Mouse (Mus musculus): ENCODE measurements around the gene Snx27. TPM values are rescaled to one million over a fixed set of nuclear protein-coding genes. Genes with fewer than 3 reads are reported as not detected.

Gene Snx27
- polyA plus RNA-seq, 1 experiment: 55.9 TPM

DNA sequence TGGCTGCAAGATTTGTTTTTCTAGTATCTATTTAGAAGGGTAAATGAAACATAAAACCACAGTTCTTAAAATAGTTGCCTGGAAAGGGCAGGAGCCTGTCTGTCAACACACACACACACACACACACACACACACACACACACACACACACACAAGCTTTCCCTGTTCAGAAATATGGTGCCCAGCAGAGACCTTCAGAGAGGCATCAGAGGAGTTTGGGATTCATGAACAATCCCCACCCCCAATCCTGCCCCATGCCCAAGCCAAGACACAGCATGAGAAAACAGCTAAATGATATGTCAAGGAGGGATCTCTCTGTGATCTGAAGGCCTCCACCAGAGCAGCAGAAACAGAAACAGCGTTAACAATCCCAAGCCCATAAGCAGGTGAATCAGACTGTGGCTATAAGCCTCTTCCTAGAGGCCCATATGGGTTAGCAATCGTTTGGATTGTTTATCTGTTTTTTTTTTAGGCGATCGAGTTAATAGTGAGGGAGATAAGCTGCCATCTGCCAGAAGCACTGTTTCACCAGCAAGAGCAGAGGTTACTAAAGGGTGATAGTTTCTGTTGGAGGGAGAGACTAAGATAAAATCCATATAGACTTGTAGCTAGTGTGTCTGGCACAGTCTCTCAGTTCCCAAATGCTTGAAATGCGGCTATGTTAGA is 108.8 kb downstream of the Snx27 start:
- TF ChIP-seq POLR2A (IDR thresholded peaks at IDR 0.05; ENCODE audit: borderline replicate concordance, insufficient read depth, low read length) (no peak), CTCF (IDR thresholded peaks at IDR 0.05; ENCODE audit: borderline replicate concordance, insufficient read depth, low read depth, low read length) (no peak)
- Histone ChIP-seq H3K4me3 (replicated peaks; ENCODE audit: insufficient read depth, low read depth, low read length) (no peak overlapping the region), H3K4me1 (ENCODE audit: control insufficient read depth, insufficient read depth, low read length) (peaks cover 17% of the 10 kb centered on the region), H3K27me3 (ENCODE audit: control insufficient read depth, insufficient read depth, low read length) (no peaks in the 10 kb centered on the region), H3K27ac (ENCODE audit: insufficient read depth, low read length) (no peak overlapping the region)
- DNase-seq: no peak
- 29% methylated on average over 5 of the region's 5 CpGs for WGBS

DNA sequence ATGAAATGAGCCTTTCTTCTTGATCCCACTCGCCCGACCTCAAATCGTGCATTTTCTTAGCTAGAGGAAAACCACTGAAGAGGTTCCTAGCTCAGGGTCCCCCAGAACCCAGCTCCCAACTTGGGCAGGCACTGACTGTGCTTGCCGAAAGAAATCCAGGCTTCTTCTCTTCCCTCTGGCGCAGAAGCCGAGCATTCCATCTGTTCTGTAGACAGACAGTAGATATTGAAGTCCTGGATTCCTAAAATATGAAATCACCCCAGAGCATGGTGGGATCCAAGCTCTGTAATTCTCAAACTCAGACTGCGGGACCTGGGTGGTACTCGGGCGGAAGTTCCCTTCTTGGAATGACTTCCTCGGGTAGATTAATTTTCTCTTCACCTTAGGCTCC is 109.4 kb downstream of the Snx27 start:
- no peak overlapping the region for H3K4me3 ChIP-seq (replicated peaks; ENCODE audit: insufficient read depth, low read depth, low read length)
- WGBS: 46% methylated on average over 10 of the region's 10 CpGs
- TF ChIP-seq CTCF (IDR thresholded peaks at IDR 0.05; ENCODE audit: borderline replicate concordance, insufficient read depth, low read depth, low read length): no peak
- TF ChIP-seq POLR2A (IDR thresholded peaks at IDR 0.05; ENCODE audit: borderline replicate concordance, insufficient read depth, low read length): no peak
- H3K4me1 ChIP-seq (ENCODE audit: control insufficient read depth, insufficient read depth, low read length): peaks cover 17% of the 10 kb centered on the region
- DNase-seq: peak in 1 of 2 experiments; percentile 19
- no peak overlapping the region for H3K27ac ChIP-seq (ENCODE audit: insufficient read depth, low read length)
- H3K27me3 ChIP-seq (ENCODE audit: control insufficient read depth, insufficient read depth, low read length): no peaks in the 10 kb centered on the region

DNA sequence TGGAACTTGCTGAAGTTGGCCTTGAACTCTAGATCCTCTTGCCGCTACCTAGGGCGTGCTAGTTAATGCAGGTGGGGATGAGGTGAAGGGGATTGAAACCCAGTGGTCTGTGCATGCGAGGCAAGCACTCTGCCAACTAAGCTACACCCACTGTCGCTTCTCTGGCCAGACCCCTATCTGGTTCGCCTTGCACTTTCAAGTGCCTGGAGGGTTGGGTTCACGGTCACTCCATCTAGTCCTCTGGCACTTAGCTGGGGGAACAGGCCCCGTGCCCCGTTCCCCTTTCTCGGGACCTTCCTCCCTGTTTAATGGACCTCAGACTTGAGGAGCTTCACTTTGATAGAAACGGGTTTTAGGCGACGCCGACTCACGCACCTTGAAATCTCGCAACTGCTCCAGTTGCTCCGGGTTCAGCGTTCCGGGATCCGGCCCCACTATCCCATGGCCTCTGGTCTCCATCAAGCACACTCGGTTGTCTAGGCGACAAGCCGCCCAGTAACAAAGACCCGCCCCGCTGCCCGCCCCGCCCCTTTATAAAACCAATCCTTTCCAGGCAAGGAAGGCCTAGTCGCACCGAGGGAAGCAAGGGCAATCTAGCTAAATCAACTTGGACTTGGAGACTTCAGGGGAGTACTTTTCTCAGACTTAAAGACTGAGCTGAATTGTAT is 109.9 kb downstream of the Snx27 start:
- H3K27me3 ChIP-seq (ENCODE audit: control insufficient read depth, insufficient read depth, low read length): no peaks in the 10 kb centered on the region
- peaks cover 17% of the 10 kb centered on the region for H3K4me1 ChIP-seq (ENCODE audit: control insufficient read depth, insufficient read depth, low read length)
- 18% methylated on average over 28 of the region's 28 CpGs for WGBS
- TF ChIP-seq POLR2A (IDR thresholded peaks at IDR 0.05; ENCODE audit: borderline replicate concordance, insufficient read depth, low read length) (no peak), CTCF (IDR thresholded peaks at IDR 0.05; ENCODE audit: borderline replicate concordance, insufficient read depth, low read depth, low read length) (no peak)
- H3K27ac ChIP-seq (ENCODE audit: insufficient read depth, low read length): no peak overlapping the region
- peak in 1 of 2 experiments; percentile 15 for DNase-seq
- peak overlapping the region; percentile 31 for H3K4me3 ChIP-seq (replicated peaks; ENCODE audit: insufficient read depth, low read depth, low read length)

DNA sequence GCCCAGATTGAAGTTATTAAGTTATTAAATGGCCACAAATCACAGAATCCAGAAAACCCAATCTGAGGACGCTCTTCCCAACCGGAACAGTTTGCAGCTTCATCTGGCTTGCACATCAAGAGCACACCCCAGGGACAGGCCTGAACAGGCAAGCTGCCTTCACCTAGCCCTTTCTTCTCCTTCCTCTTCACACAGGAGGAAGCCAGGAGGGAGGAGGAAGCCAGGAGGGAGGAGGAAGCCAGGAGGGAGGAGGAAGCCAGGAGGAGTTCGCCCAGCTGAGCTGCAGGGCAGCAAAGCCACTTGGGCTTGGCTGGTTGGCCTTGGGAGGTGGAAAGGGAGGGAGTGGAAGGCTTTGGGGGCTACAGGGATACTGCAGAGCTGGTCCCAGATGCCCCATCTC is 113.6 kb downstream of the Snx27 start:
- TF ChIP-seq POLR2A (IDR thresholded peaks at IDR 0.05; ENCODE audit: borderline replicate concordance, insufficient read depth, low read length) (no peak), CTCF (IDR thresholded peaks at IDR 0.05; ENCODE audit: borderline replicate concordance, insufficient read depth, low read depth, low read length) (no peak)
- 67% methylated on average over 3 of the region's 3 CpGs for WGBS
- no peak for DNase-seq

GRCm38 (mm10) chr3:94465632-94466430 is 116.7 kb downstream of the Snx27 start:
- TF ChIP-seq POLR2A (IDR thresholded peaks at IDR 0.05; ENCODE audit: borderline replicate concordance, insufficient read depth, low read length): no peak
- peak in 1 of 2 experiments; percentile 20 for DNase-seq
- H3K27ac ChIP-seq (ENCODE audit: insufficient read depth, low read length): no peak overlapping the region
- no peak overlapping the region for H3K4me3 ChIP-seq (replicated peaks; ENCODE audit: insufficient read depth, low read depth, low read length)
- no peaks in the 10 kb centered on the region; the same call in 1 of the 2 replicates for H3K4me1 ChIP-seq (ENCODE audit: control insufficient read depth, insufficient read depth, low read length)
- WGBS: 63% methylated on average over 13 of the region's 13 CpGs
- H3K27me3 ChIP-seq (ENCODE audit: control insufficient read depth, insufficient read depth, low read length): no peaks in the 10 kb centered on the region

More for the DNA sequence above, 113.6 kb downstream of the Snx27 start:
- no peak overlapping the region for H3K27ac ChIP-seq (ENCODE audit: insufficient read depth, low read length)
- no peak overlapping the region for H3K4me3 ChIP-seq (replicated peaks; ENCODE audit: insufficient read depth, low read depth, low read length)
- H3K4me1 ChIP-seq (ENCODE audit: control insufficient read depth, insufficient read depth, low read length): peaks cover 12% of the 10 kb centered on the region
- no peaks in the 10 kb centered on the region for H3K27me3 ChIP-seq (ENCODE audit: control insufficient read depth, insufficient read depth, low read length)

DNA sequence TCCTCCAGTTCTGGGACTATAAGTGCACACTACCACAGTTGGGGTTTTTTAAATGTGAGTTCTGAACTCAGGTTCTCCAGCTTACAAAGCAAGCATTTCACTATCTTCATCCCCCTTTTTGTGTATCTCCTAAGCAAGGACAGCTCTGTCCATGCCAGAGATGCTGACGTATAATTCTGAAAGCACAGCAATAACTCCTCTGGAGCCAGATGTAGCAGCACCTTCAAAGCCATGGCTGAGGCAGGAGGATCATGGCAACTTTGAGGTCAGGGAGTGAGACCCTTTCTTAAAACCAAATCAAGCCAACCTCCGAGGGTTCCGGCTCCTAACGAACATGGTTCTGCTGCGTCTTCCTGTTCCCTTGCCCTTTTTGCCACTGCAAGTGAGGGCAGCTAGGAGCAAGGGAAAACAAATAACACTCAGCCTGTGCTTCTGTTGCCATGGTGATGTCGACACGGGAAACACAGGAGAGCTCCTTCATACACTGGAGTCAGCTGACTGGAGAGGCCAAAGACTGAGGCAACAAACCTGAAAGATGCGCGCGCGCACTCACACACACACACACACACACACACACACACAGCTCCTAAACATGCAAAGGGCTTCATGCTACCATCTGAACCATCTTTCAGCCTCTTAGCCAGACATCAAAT is 118.5 kb downstream of the Snx27 start:
- H3K27me3 ChIP-seq (ENCODE audit: control insufficient read depth, insufficient read depth, low read length): no peaks in the 10 kb centered on the region
- TF ChIP-seq CTCF (IDR thresholded peaks at IDR 0.05; ENCODE audit: borderline replicate concordance, insufficient read depth, low read depth, low read length): no peak
- TF ChIP-seq POLR2A (IDR thresholded peaks at IDR 0.05; ENCODE audit: borderline replicate concordance, insufficient read depth, low read length): no peak
- 63% methylated on average over 11 of the region's 11 CpGs for WGBS
- no peak overlapping the region for H3K4me3 ChIP-seq (replicated peaks; ENCODE audit: insufficient read depth, low read depth, low read length)
- DNase-seq: no peak
- no peak overlapping the region for H3K27ac ChIP-seq (ENCODE audit: insufficient read depth, low read length)
- H3K4me1 ChIP-seq (ENCODE audit: control insufficient read depth, insufficient read depth, low read length): no peaks in the 10 kb centered on the region; the same call in 1 of the 2 replicates

DNA sequence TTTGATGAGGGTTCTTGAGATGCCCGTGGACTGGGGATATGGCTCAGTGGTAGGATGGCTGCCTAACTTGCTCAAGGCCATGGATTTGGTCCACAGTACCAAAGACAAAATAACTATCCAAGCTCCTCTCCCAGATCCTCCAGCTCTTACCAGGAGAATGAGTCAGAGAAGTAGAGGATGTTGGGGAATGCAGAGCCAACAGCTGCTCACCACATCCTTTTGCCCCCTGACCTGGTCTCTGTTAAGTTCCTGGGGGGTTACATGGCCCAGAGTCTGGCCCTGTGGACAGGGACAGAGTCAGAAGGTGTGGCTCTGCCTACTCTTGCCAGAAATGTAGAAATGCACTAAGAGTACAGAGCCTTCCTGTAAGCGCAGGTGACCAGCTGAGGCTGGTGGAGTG is 122.7 kb downstream of the Snx27 start:
- DNase-seq: no peak
- Histone ChIP-seq H3K27me3 (ENCODE audit: control insufficient read depth, insufficient read depth, low read length) (no peaks in the 10 kb centered on the region), H3K4me1 (ENCODE audit: control insufficient read depth, insufficient read depth, low read length) (no peaks in the 10 kb centered on the region), H3K4me3 (replicated peaks; ENCODE audit: insufficient read depth, low read depth, low read length) (no peak overlapping the region), H3K27ac (ENCODE audit: insufficient read depth, low read length) (no peak overlapping the region)
- no peak for TF ChIP-seq CTCF (IDR thresholded peaks at IDR 0.05; ENCODE audit: borderline replicate concordance, insufficient read depth, low read depth, low read length)
- TF ChIP-seq POLR2A (IDR thresholded peaks at IDR 0.05; ENCODE audit: borderline replicate concordance, insufficient read depth, low read length): no peak
- WGBS: 79% methylated on average over 2 of the region's 2 CpGs
